In genomic region chr5:107515453-107515852, GRCm38 (mm10) we compare ENCODE assay signal across 24 mouse cellular contexts. TPM values are rescaled to one million over a fixed set of nuclear protein-coding genes. Genes with fewer than 3 reads are reported as not detected.
DNase-seq lines count a peak whose midpoint lies in the region; ATAC-seq and TF ChIP-seq lines count a peak whose summit lies in the region.
"Had no signal": no experiment of that assay in that cellular context is flagged by ENCODE, and none has a peak within 500 bp of the region (broad histone marks: within the 10 kb centered on the region; RNA-seq: fewer than 3 reads in every experiment).

No protein-coding gene starts in this region.

- H3K27ac ChIP-seq in liver, embryonic 11.5 days (ENCODE audit: low read depth, low read length): no peak overlapping the region
- no peak overlapping the region for H3K27ac ChIP-seq in stomach, postnatal 0 days (replicated peaks)
- H3K27ac ChIP-seq: embryonic facial prominence, embryonic 13.5 days; forebrain, embryonic 13.5 days; heart, adult 2 months; heart, embryonic 13.5 days; hindbrain, embryonic 15.5 days had no signal

- no peaks in the 10 kb centered on the region for H3K27me3 ChIP-seq in liver, embryonic 11.5 days (replicated peaks; ENCODE audit: control insufficient read depth, insufficient read depth, low read length)
- peaks cover 9% of the 10 kb centered on the region for H3K27me3 ChIP-seq in G1E (ENCODE audit: insufficient read depth, low read length)
- no peaks in the 10 kb centered on the region for H3K27me3 ChIP-seq in stomach, postnatal 0 days (ENCODE audit: control insufficient read depth, insufficient read depth, low read length)
- H3K27me3 ChIP-seq: embryonic facial prominence, embryonic 13.5 days; forebrain, embryonic 13.5 days; heart, embryonic 13.5 days; hindbrain, embryonic 15.5 days; Patski had no signal

- H3K4me2 ChIP-seq in liver, embryonic 11.5 days: no peak overlapping the region
- H3K4me2 ChIP-seq in stomach, postnatal 0 days (replicated peaks; ENCODE audit: low read depth): no peak overlapping the region
- H3K4me2 ChIP-seq: embryonic facial prominence, embryonic 13.5 days; forebrain, embryonic 13.5 days; heart, embryonic 13.5 days; hindbrain, embryonic 15.5 days had no signal

- WGBS in liver, embryonic 11.5 days: 88% methylated on average over 3 of the region's 3 CpGs
- WGBS in stomach, postnatal 0 days: 89% methylated on average over 3 of the region's 3 CpGs

- peak; percentile 32 for DNase-seq in liver
- DNase-seq in liver, embryonic 11.5 days (ENCODE audit: low spot score): no peak
- no peak for DNase-seq in G1E (ENCODE audit: low spot score)
- DNase-seq in stomach, postnatal 0 days (ENCODE audit: low spot score): no peak
- DNase-seq in kidney, adult 9 months: no peak
- no peak for DNase-seq in kidney, postnatal 25 days
- DNase-seq: adrenal gland, postnatal 14 days; cerebellum, adult 11-12 months; cerebellum, adult 9-10 months; cerebellum, postnatal 25 days; forebrain, postnatal 0 days; gastrocnemius, postnatal 14 days; heart, adult 2 months; heart, postnatal 36 days had no signal

- TF ChIP-seq EP300 in stomach, postnatal 0 days (optimal IDR thresholded peaks at IDR 0.05): no peak

- peaks cover 3% of the 10 kb centered on the region; the same call in 1 of the 2 replicates for H3K4me1 ChIP-seq in liver, embryonic 11.5 days (replicated peaks; ENCODE audit: control insufficient read depth, insufficient read depth, low read length)
- peaks cover 6% of the 10 kb centered on the region for H3K4me1 ChIP-seq in G1E (ENCODE audit: insufficient read depth, low read depth, low read length)
- no peaks in the 10 kb centered on the region for H3K4me1 ChIP-seq in stomach, postnatal 0 days (replicated peaks; ENCODE audit: control insufficient read depth, insufficient read depth)
- H3K4me1 ChIP-seq: embryonic facial prominence, embryonic 13.5 days; forebrain, embryonic 13.5 days; heart, embryonic 13.5 days; hindbrain, embryonic 15.5 days had no signal

- H3K4me3 ChIP-seq in liver, embryonic 11.5 days (ENCODE audit: low read depth, low read length): no peak overlapping the region
- no peak overlapping the region for H3K4me3 ChIP-seq in G1E (ENCODE audit: low read depth, low read length)
- H3K4me3 ChIP-seq in stomach, postnatal 0 days (ENCODE audit: low read depth, low read length): no peak overlapping the region
- H3K4me3 ChIP-seq: embryonic facial prominence, embryonic 13.5 days; forebrain, embryonic 13.5 days; heart, adult 2 months; heart, embryonic 13.5 days; hindbrain, embryonic 15.5 days had no signal

- no peak for ATAC-seq in liver, embryonic 11.5 days (replicated peaks; ENCODE audit: low FRiP score)
- peak; percentile 23; the same call in 1 of the 2 replicates for ATAC-seq in G1E (ENCODE audit: extremely low read depth, insufficient number of reproducible peaks, low FRiP score, poor library complexity, severe bottlenecking)
- 0 out of 2 replicates have a peak, but pooled peaks have one; percentile 58 for ATAC-seq in erythroblast, adult 5-6 weeks (replicated peaks; ENCODE audit: low FRiP score, poor library complexity, severe bottlenecking)
- ATAC-seq in stomach, postnatal 0 days (ENCODE audit: low FRiP score, low TSS enrichment): 0 out of 2 replicates have a peak, but pooled peaks have one; percentile 32
- ATAC-seq: activated CD4-positive, CD25-positive, alpha-beta regulatory T cell, adult 4 months; forebrain, embryonic 13.5 days; forebrain, postnatal 0 days; Patski had no signal

- H3K9me3 ChIP-seq in liver, embryonic 11.5 days (ENCODE audit: control insufficient read depth, low read length): no peaks in the 10 kb centered on the region
- H3K9me3 ChIP-seq in G1E (replicated peaks): no peaks in the 10 kb centered on the region
- H3K9me3 ChIP-seq in stomach, postnatal 0 days (ENCODE audit: control insufficient read depth, low read length): no peaks in the 10 kb centered on the region
- H3K9me3 ChIP-seq: embryonic facial prominence, embryonic 13.5 days; forebrain, embryonic 13.5 days; heart, embryonic 13.5 days; hindbrain, embryonic 15.5 days had no signal

- no peaks in the 10 kb centered on the region for H3K36me3 ChIP-seq in liver, embryonic 11.5 days (ENCODE audit: control insufficient read depth, insufficient read depth, low read length)
- no peaks in the 10 kb centered on the region for H3K36me3 ChIP-seq in G1E (replicated peaks)
- H3K36me3 ChIP-seq in stomach, postnatal 0 days (ENCODE audit: control insufficient read depth, insufficient read depth, low read length): no peaks in the 10 kb centered on the region
- H3K36me3 ChIP-seq: embryonic facial prominence, embryonic 13.5 days; heart, embryonic 13.5 days had no signal

- no peak for TF ChIP-seq CTCF in G1E (IDR thresholded peaks at IDR 0.05; ENCODE audit: low read depth, low read length)
- no peak for TF ChIP-seq CTCF in stomach, postnatal 0 days (IDR thresholded peaks at IDR 0.05; ENCODE audit: low read depth)

- H3K9ac ChIP-seq in liver, embryonic 11.5 days (ENCODE audit: low read depth, low read length): no peak overlapping the region
- no peak overlapping the region for H3K9ac ChIP-seq in stomach, postnatal 0 days (ENCODE audit: low read length)
- H3K9ac ChIP-seq: embryonic facial prominence, embryonic 13.5 days; forebrain, embryonic 13.5 days; forebrain, postnatal 0 days; heart, embryonic 13.5 days; hindbrain, embryonic 15.5 days had no signal

RNA-seq across cellular contexts. Expression of gene Gm42669, which starts 8.0 kb away (rescaled TPM):
- polyA plus RNA-seq in liver, embryonic 11.5 days (2014; fragmentation: Nextera tagmentation; extraction: Ambion mirVana): 0.27 and 0.44 TPM in 2 replicates
- total RNA-seq in G1E (2014; fragmentation: Nextera tagmentation) (not detected in 2 replicates), G1E (2017) (0.12 and 0.16 TPM in 2 replicates)
- 0.07 and 0.20 TPM in 2 replicates for polyA plus RNA-seq in G1E (2012)
- total RNA-seq in erythroblast, adult 5-6 weeks (2015; ENCODE audit: low replicate concordance): 0.63 TPM in 1 of 2 replicates, not detected in the other
- 0.34 and 1.5 TPM in 2 replicates for total RNA-seq in erythroblast, adult 5-6 weeks (2017; ENCODE audit: low replicate concordance)
- 0.11 and 0.13 TPM in 2 replicates for polyA plus RNA-seq in stomach, postnatal 0 days (2015; fragmentation: Nextera tagmentation; extraction: Ambion mirVana)
- total RNA-seq: adrenal gland, adult 18-20 months; adrenal gland, postnatal 14 days; gastrocnemius, adult 18-20 months; gastrocnemius, postnatal 14 days; heart, adult 2 months had no signal
- polyA plus RNA-seq: gonadal fat pad, adult 2 months had no signal

RNA-seq across cellular contexts. Expression of gene 1700028K03Rik, which starts 19.1 kb away (rescaled TPM):
- 0.05 and 0.12 TPM in 2 replicates for polyA plus RNA-seq in liver, embryonic 11.5 days (2014; fragmentation: Nextera tagmentation; extraction: Ambion mirVana)
- total RNA-seq in G1E (2014; fragmentation: Nextera tagmentation) (not detected in 2 replicates), G1E (2017) (0.06 and 0.16 TPM in 2 replicates)
- not detected in 2 replicates for polyA plus RNA-seq in G1E (2012)
- not detected in 2 replicates for total RNA-seq in erythroblast, adult 5-6 weeks (2015; ENCODE audit: low replicate concordance)
- 0.17 TPM in 1 of 2 replicates, not detected in the other for total RNA-seq in erythroblast, adult 5-6 weeks (2017; ENCODE audit: low replicate concordance)
- polyA plus RNA-seq in stomach, postnatal 0 days (2015; fragmentation: Nextera tagmentation; extraction: Ambion mirVana): 0.04 and 0.05 TPM in 2 replicates
- total RNA-seq: adrenal gland, adult 18-20 months; adrenal gland, postnatal 14 days; gastrocnemius, postnatal 14 days; heart, adult 2 months; heart, postnatal 36 days had no signal
- polyA plus RNA-seq: gonadal fat pad, adult 2 months had no signal
